Mouse (Mus musculus): ENCODE results near the gene Nectin2. TPM values are rescaled to one million over a fixed set of nuclear protein-coding genes. Genes with fewer than 3 reads are reported as not detected.
"Not testable (repeated sequence)": the region's sequence is repeated elsewhere in the genome, so short reads cannot be mapped to it uniquely, and the experiment has no call there.

Gene Nectin2
- polyA plus RNA-seq, 1 experiment from 2014 or later, result 131 TPM

DNA sequence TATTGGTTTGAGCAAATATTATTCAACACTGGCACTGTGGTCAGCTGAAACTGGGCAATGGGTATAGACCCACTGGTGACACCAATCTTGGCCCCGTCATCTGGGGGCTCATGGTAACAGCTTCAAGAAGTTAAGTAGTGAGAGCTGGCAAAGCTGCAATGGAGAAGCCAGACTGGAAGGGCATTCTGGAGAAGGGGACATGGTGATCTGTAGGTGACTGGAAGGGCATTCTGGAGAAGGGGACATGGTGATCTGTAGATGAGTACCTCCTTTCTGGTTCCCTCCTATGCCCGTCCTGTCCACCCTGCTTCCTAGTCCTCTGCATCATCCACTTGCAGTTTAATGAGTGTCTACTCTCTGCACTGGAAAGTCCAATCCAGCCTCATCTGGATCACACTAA lies 61.7 kb downstream of the Nectin2 start:
- no peak for ATAC-seq (ENCODE audit: low read depth)
- no peak overlapping the region for H3K27ac ChIP-seq (ENCODE audit: low read length)
- no peak overlapping the region for H3K4me3 ChIP-seq (ENCODE audit: low read length)
- H3K27me3 ChIP-seq (ENCODE audit: control insufficient read depth, insufficient read depth, low read depth, low read length), result no peaks in the 10 kb centered on the region
- H3K9me3 ChIP-seq (ENCODE audit: control insufficient read depth, low read length), result no peaks in the 10 kb centered on the region
- peaks cover 21% of the 10 kb centered on the region for H3K4me1 ChIP-seq (replicated peaks; ENCODE audit: control insufficient read depth, insufficient read depth, low read length)
- 91% methylated on average over 2 of the region's 2 CpGs for WGBS
- H3K36me3 ChIP-seq (ENCODE audit: control insufficient read depth, insufficient read depth, low read length), result no peaks in the 10 kb centered on the region
- no peak overlapping the region for H3K4me2 ChIP-seq (ENCODE audit: low read depth, low read length)
- H3K9ac ChIP-seq (ENCODE audit: low read length), result no peak overlapping the region

DNA sequence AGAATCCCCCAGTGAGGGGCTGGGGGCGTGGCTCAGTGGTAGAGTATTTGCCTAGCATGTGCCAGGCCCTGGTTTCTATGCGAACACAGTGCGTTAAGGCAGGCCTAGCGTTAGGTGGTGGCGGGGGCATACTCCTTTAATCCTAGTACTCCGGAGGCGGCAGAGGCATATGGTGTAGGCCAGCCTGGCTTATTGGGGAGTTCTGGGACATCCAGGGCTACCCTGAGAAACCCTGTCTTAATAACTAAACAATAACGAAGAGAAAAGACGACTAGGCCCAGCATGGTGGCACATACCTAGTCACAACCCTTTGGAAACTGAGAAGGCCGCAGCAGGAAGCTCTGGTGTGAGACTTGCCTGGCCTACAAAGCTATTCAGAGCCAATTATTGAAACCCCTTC lies 62.2 kb downstream of the Nectin2 start:
- Histone ChIP-seq H3K4me2 (ENCODE audit: low read depth, low read length) (no peak overlapping the region), H3K27ac (ENCODE audit: low read length) (no peak overlapping the region), H3K4me1 (replicated peaks; ENCODE audit: control insufficient read depth, insufficient read depth, low read length) (peaks cover 19% of the 10 kb centered on the region), H3K9ac (ENCODE audit: low read length) (no peak overlapping the region), H3K9me3 (ENCODE audit: control insufficient read depth, low read length) (no peaks in the 10 kb centered on the region), H3K36me3 (ENCODE audit: control insufficient read depth, insufficient read depth, low read length) (no peaks in the 10 kb centered on the region), H3K27me3 (ENCODE audit: control insufficient read depth, insufficient read depth, low read depth, low read length) (no peaks in the 10 kb centered on the region), H3K4me3 (ENCODE audit: low read length) (no peak overlapping the region)
- no peak for ATAC-seq (ENCODE audit: low read depth)
- 92% methylated on average over 10 of the region's 10 CpGs for WGBS

- H3K27me3 ChIP-seq (ENCODE audit: control insufficient read depth, insufficient read depth, low read depth, low read length); H3K4me3 ChIP-seq (ENCODE audit: low read length); H3K4me2 ChIP-seq (ENCODE audit: low read depth, low read length); H3K36me3 ChIP-seq (ENCODE audit: control insufficient read depth, insufficient read depth, low read length); H3K27ac ChIP-seq (ENCODE audit: low read length); H3K9me3 ChIP-seq (ENCODE audit: control insufficient read depth, low read length); H3K4me1 ChIP-seq (replicated peaks; ENCODE audit: control insufficient read depth, insufficient read depth, low read length); ATAC-seq (ENCODE audit: low read depth); H3K9ac ChIP-seq (ENCODE audit: low read length): not testable (repeated sequence)
- whole genome bisulfite sequencing, result 51% methylated on average over 8 of the region's 8 CpGs
Measured at GRCm38 (mm10) chr7:19686927-19687583, 63.2 kb downstream of the Nectin2 start.

GRCm38 (mm10) chr7:19686521-19686920 lies 63.8 kb downstream of the Nectin2 start:
- no peak overlapping the region for H3K4me3 ChIP-seq (ENCODE audit: low read length)
- H3K4me2 ChIP-seq (ENCODE audit: low read depth, low read length), result no peak overlapping the region
- no peaks in the 10 kb centered on the region for H3K9me3 ChIP-seq (ENCODE audit: control insufficient read depth, low read length)
- H3K27me3 ChIP-seq (ENCODE audit: control insufficient read depth, insufficient read depth, low read depth, low read length), result no peaks in the 10 kb centered on the region
- ATAC-seq (ENCODE audit: low read depth), result no peak
- H3K9ac ChIP-seq (ENCODE audit: low read length), result no peak overlapping the region
- WGBS, result 80% methylated on average over 6 of the region's 6 CpGs
- no peaks in the 10 kb centered on the region for H3K36me3 ChIP-seq (ENCODE audit: control insufficient read depth, insufficient read depth, low read length)
- no peak overlapping the region for H3K27ac ChIP-seq (ENCODE audit: low read length)
- peaks cover 4% of the 10 kb centered on the region for H3K4me1 ChIP-seq (replicated peaks; ENCODE audit: control insufficient read depth, insufficient read depth, low read length)

GRCm38 (mm10) chr7:19685374-19685773 lies 64.9 kb downstream of the Nectin2 start:
- H3K4me1 ChIP-seq (replicated peaks; ENCODE audit: control insufficient read depth, insufficient read depth, low read length), result peaks cover 4% of the 10 kb centered on the region
- no peak overlapping the region for H3K4me3 ChIP-seq (ENCODE audit: low read length)
- H3K27me3 ChIP-seq (ENCODE audit: control insufficient read depth, insufficient read depth, low read depth, low read length), result no peaks in the 10 kb centered on the region
- H3K9ac ChIP-seq (ENCODE audit: low read length), result no peak overlapping the region
- no peak overlapping the region for H3K4me2 ChIP-seq (ENCODE audit: low read depth, low read length)
- no peak overlapping the region for H3K27ac ChIP-seq (ENCODE audit: low read length)
- 54% methylated on average over 4 of the region's 4 CpGs for WGBS
- ATAC-seq (ENCODE audit: low read depth), result no peak
- H3K36me3 ChIP-seq (ENCODE audit: control insufficient read depth, insufficient read depth, low read length), result no peaks in the 10 kb centered on the region
- H3K9me3 ChIP-seq (ENCODE audit: control insufficient read depth, low read length), result no peaks in the 10 kb centered on the region

GRCm38 (mm10) chr7:19683771-19684201 lies 66.5 kb downstream of the Nectin2 start:
- no peak overlapping the region for H3K9ac ChIP-seq (ENCODE audit: low read length)
- no peaks in the 10 kb centered on the region for H3K9me3 ChIP-seq (ENCODE audit: control insufficient read depth, low read length)
- H3K4me1 ChIP-seq (replicated peaks; ENCODE audit: control insufficient read depth, insufficient read depth, low read length), result peaks cover 4% of the 10 kb centered on the region
- no peak overlapping the region for H3K4me3 ChIP-seq (ENCODE audit: low read length)
- 81% methylated on average over 6 of the region's 6 CpGs for WGBS
- no peaks in the 10 kb centered on the region for H3K36me3 ChIP-seq (ENCODE audit: control insufficient read depth, insufficient read depth, low read length)
- ATAC-seq (ENCODE audit: low read depth), result peak; percentile 19; the same call in 1 of the 2 replicates
- no peaks in the 10 kb centered on the region for H3K27me3 ChIP-seq (ENCODE audit: control insufficient read depth, insufficient read depth, low read depth, low read length)
- H3K27ac ChIP-seq (ENCODE audit: low read length), result no peak overlapping the region
- no peak overlapping the region for H3K4me2 ChIP-seq (ENCODE audit: low read depth, low read length)

- 53% methylated on average over 3 of the region's 3 CpGs for WGBS
- H3K9me3 ChIP-seq (ENCODE audit: control insufficient read depth, low read length), result no peaks in the 10 kb centered on the region
- H3K27me3 ChIP-seq (ENCODE audit: control insufficient read depth, insufficient read depth, low read depth, low read length), result no peaks in the 10 kb centered on the region
- H3K4me3 ChIP-seq (ENCODE audit: low read length), result no peak overlapping the region
- no peak overlapping the region for H3K9ac ChIP-seq (ENCODE audit: low read length)
- H3K36me3 ChIP-seq (ENCODE audit: control insufficient read depth, insufficient read depth, low read length), result no peaks in the 10 kb centered on the region
- peaks cover 4% of the 10 kb centered on the region for H3K4me1 ChIP-seq (replicated peaks; ENCODE audit: control insufficient read depth, insufficient read depth, low read length)
- H3K27ac ChIP-seq (ENCODE audit: low read length), result peak overlapping the region; percentile 70
- no peak overlapping the region for H3K4me2 ChIP-seq (ENCODE audit: low read depth, low read length)
- 0 out of 2 replicates have a peak, but pooled peaks have one; percentile 24 for ATAC-seq (ENCODE audit: low read depth)
Measured at GRCm38 (mm10) chr7:19682979-19683378, 67.3 kb downstream of the Nectin2 start.

GRCm38 (mm10) chr7:19681202-19681694 lies 69.0 kb downstream of the Nectin2 start, which contains the start of the genes Gm44805 and Apoc4:
Gene Gm44805, minus strand, starts transcription at chr7:19681423.
Gene Apoc4, minus strand, starts transcription at chr7:19681479.
- no peak for ATAC-seq (ENCODE audit: low read depth)
- H3K27ac ChIP-seq (ENCODE audit: low read length), result 0 out of 2 replicates have a peak within 1 kb of the TSS, but pooled peaks have one; percentile 34
- H3K4me1 ChIP-seq (replicated peaks; ENCODE audit: control insufficient read depth, insufficient read depth, low read length), result peaks cover 4% of the 10 kb centered on the region
- H3K4me2 ChIP-seq (ENCODE audit: low read depth, low read length), result no peak within 1 kb of the TSS
- no peaks in the 10 kb centered on the region for H3K9me3 ChIP-seq (ENCODE audit: control insufficient read depth, low read length)
- H3K4me3 ChIP-seq (ENCODE audit: low read length), result no peak within 1 kb of the TSS
- no peaks in the 10 kb centered on the region for H3K27me3 ChIP-seq (ENCODE audit: control insufficient read depth, insufficient read depth, low read depth, low read length)
- H3K36me3 ChIP-seq (ENCODE audit: control insufficient read depth, insufficient read depth, low read length), result no peaks in the 10 kb centered on the region
- H3K9ac ChIP-seq (ENCODE audit: low read length), result peak within 1 kb of the TSS; percentile 28; the same call in 1 of the 2 replicates
- WGBS, result 55% methylated on average over 8 of the region's 8 CpGs

DNA sequence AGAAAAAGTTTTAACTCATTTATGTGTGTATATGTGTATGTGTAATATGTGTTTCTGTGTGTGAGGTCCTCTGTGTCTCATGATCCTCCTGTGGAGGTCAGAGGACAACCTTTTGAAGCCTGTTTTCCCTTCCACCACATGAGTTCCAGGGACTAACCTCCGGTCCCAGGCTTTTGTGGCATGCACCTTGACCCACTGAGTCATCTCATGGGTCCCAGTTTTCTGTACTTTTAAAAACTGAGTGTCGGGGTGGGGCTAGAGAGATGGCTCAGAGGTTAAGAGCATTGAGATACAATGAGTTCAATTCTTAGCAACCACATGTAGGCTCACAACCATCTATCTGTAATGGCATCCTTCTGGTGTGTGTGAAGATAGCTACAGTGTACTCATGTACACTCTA lies 69.6 kb downstream of the Nectin2 start:
- 81% methylated on average over 2 of the region's 2 CpGs for WGBS
- H3K9ac ChIP-seq (ENCODE audit: low read length), result no peak overlapping the region
- H3K4me2 ChIP-seq (ENCODE audit: low read depth, low read length), result no peak overlapping the region

More for the DNA sequence above, 69.6 kb downstream of the Nectin2 start:
- no peak overlapping the region for H3K27ac ChIP-seq (ENCODE audit: low read length)
- H3K9me3 ChIP-seq (ENCODE audit: control insufficient read depth, low read length), result no peaks in the 10 kb centered on the region
- no peak for ATAC-seq (ENCODE audit: low read depth)
- H3K27me3 ChIP-seq (ENCODE audit: control insufficient read depth, insufficient read depth, low read depth, low read length), result no peaks in the 10 kb centered on the region
- H3K4me1 ChIP-seq (replicated peaks; ENCODE audit: control insufficient read depth, insufficient read depth, low read length), result peaks cover 4% of the 10 kb centered on the region
- H3K36me3 ChIP-seq (ENCODE audit: control insufficient read depth, insufficient read depth, low read length), result no peaks in the 10 kb centered on the region
- H3K4me3 ChIP-seq (ENCODE audit: low read length), result no peak overlapping the region
